Mouse (Mus musculus): ENCODE measurements around the gene Fshr. TPM values are rescaled to one million over a fixed set of nuclear protein-coding genes. Genes with fewer than 3 reads are reported as not detected.
"Not testable (repeated sequence)": the region's sequence is repeated elsewhere in the genome, so short reads cannot be mapped to it uniquely, and the experiment has no call there.

Fshr gene
- polyA plus RNA-seq, 1 experiment = not detected

DNA sequence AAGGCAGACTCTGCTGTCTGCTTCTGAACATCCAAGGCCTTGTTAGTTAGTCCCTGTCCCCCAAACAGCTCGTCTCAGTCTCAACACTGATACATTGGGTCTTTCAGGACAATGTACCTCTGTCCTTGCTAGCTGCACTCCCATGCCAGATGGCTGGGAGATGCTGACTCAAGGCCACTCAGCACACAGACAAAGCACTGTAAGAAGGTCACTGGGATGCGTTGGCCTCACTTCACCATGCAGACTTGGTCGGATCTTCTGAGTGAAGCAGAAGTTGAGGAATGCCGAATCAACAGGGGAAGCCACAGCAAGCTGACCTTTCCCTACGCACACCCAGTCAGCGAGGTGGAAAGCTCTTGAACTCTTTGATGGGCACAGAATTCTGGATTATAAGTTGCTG lies 55.7 kb downstream of the Fshr start:
- TF ChIP-seq CEBPB (IDR thresholded peaks at IDR 0.05; ENCODE audit: low read depth) = no peak
- no peak for TF ChIP-seq MAX (IDR thresholded peaks at IDR 0.05)
- TF ChIP-seq MYOG (IDR thresholded peaks at IDR 0.05; ENCODE audit: control insufficient read depth, extremely low read depth, insufficient read length) = no peak
- TF ChIP-seq MYOD1 (IDR thresholded peaks at IDR 0.05; ENCODE audit: control insufficient read depth, insufficient read length, low read depth) = no peak
- TF ChIP-seq FOSL1 (IDR thresholded peaks at IDR 0.05; ENCODE audit: insufficient read depth, low read length, poor library complexity, severe bottlenecking) = no peak
- no peak for TF ChIP-seq CTCF (IDR thresholded peaks at IDR 0.05; ENCODE audit: control insufficient read depth, insufficient read depth, insufficient read length)
- TF ChIP-seq USF1 (IDR thresholded peaks at IDR 0.05; ENCODE audit: low read depth) = no peak
- Histone ChIP-seq H3K36me3 (ENCODE audit: control insufficient read depth, insufficient read depth) (no peaks in the 10 kb centered on the region), H3K79me3 (ENCODE audit: low read depth) (no peaks in the 10 kb centered on the region), H3ac (ENCODE audit: control insufficient read depth, insufficient read length, low read depth) (no peak overlapping the region), H3K27me3 (ENCODE audit: control insufficient read depth, insufficient read depth, insufficient read length) (no peaks in the 10 kb centered on the region), H3K79me2 (ENCODE audit: control insufficient read depth, insufficient read depth) (no peaks in the 10 kb centered on the region), H3K4me3 (ENCODE audit: insufficient read depth, poor library complexity, severe bottlenecking) (no peak overlapping the region)

DNA sequence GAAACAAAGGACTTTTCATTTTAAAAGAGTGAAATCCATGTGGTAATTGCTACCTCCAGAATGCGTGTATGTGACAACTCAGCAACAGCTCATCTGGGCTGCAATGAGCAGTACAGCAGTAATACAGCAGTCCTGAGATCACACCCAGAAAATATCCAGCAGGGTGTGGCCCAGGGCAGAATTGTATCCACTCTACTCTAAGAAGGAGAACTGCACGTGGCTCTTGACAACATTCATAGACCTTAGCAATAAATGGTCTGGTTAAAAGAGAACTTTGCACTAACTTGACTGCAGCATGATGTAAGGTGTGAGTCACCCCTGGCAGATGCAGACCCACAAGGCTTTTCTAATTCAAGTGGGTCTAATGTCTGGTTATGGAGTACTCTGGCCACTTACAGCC lies 80.5 kb downstream of the Fshr start:
- no peak for TF ChIP-seq MYOD1 (IDR thresholded peaks at IDR 0.05; ENCODE audit: control insufficient read depth, insufficient read length, low read depth)
- TF ChIP-seq FOSL1 (IDR thresholded peaks at IDR 0.05; ENCODE audit: insufficient read depth, low read length, poor library complexity, severe bottlenecking) = no peak
- no peak for TF ChIP-seq CEBPB (IDR thresholded peaks at IDR 0.05; ENCODE audit: low read depth)
- TF ChIP-seq MYOG (IDR thresholded peaks at IDR 0.05; ENCODE audit: control insufficient read depth, extremely low read depth, insufficient read length) = no peak
- TF ChIP-seq USF1 (IDR thresholded peaks at IDR 0.05; ENCODE audit: low read depth) = no peak
- TF ChIP-seq CTCF (IDR thresholded peaks at IDR 0.05; ENCODE audit: control insufficient read depth, insufficient read depth, insufficient read length) = no peak
- Histone ChIP-seq H3K79me2 (ENCODE audit: control insufficient read depth, insufficient read depth) (no peaks in the 10 kb centered on the region), H3K79me3 (ENCODE audit: low read depth) (no peaks in the 10 kb centered on the region), H3K27me3 (ENCODE audit: control insufficient read depth, insufficient read depth, insufficient read length) (no peaks in the 10 kb centered on the region), H3K4me3 (ENCODE audit: insufficient read depth, poor library complexity, severe bottlenecking) (no peak overlapping the region), H3K36me3 (ENCODE audit: control insufficient read depth, insufficient read depth) (no peaks in the 10 kb centered on the region), H3ac (ENCODE audit: control insufficient read depth, insufficient read length, low read depth) (no peak overlapping the region)

DNA sequence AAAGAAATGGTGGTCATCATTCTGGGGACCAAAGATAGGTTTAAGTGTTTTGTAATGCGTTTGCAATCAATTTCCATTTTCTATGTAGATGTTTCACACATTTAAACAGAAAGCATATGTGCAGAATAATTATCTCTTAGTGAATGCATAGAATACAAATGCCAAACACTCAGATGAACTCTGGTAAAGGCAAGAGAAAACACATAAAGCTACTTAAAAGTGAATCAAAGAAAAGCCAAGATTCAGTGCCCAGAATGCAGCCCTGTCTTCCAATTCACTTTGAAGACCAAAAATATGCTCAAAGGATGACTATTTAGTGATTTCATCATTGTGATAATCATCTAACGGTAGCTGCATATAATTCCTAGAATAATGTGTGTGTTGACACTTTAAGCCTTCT lies 81.2 kb downstream of the Fshr start:
- no peak overlapping the region for H3ac ChIP-seq (ENCODE audit: control insufficient read depth, insufficient read length, low read depth)
- H3K27me3 ChIP-seq (ENCODE audit: control insufficient read depth, insufficient read depth, insufficient read length) = no peaks in the 10 kb centered on the region
- TF ChIP-seq USF1 (IDR thresholded peaks at IDR 0.05; ENCODE audit: low read depth) (no peak), MAX (IDR thresholded peaks at IDR 0.05) (no peak), MYOD1 (IDR thresholded peaks at IDR 0.05; ENCODE audit: control insufficient read depth, insufficient read length, low read depth) (no peak), CEBPB (IDR thresholded peaks at IDR 0.05; ENCODE audit: low read depth) (no peak), MYOG (IDR thresholded peaks at IDR 0.05; ENCODE audit: control insufficient read depth, extremely low read depth, insufficient read length) (no peak), CTCF (IDR thresholded peaks at IDR 0.05; ENCODE audit: control insufficient read depth, insufficient read depth, insufficient read length) (no peak), FOSL1 (IDR thresholded peaks at IDR 0.05; ENCODE audit: insufficient read depth, low read length, poor library complexity, severe bottlenecking) (no peak)
- H3K4me3 ChIP-seq (ENCODE audit: insufficient read depth, poor library complexity, severe bottlenecking) = no peak overlapping the region
- no peaks in the 10 kb centered on the region for H3K36me3 ChIP-seq (ENCODE audit: control insufficient read depth, insufficient read depth)
- no peaks in the 10 kb centered on the region for H3K79me2 ChIP-seq (ENCODE audit: control insufficient read depth, insufficient read depth)
- H3K79me3 ChIP-seq (ENCODE audit: low read depth) = no peaks in the 10 kb centered on the region

DNA sequence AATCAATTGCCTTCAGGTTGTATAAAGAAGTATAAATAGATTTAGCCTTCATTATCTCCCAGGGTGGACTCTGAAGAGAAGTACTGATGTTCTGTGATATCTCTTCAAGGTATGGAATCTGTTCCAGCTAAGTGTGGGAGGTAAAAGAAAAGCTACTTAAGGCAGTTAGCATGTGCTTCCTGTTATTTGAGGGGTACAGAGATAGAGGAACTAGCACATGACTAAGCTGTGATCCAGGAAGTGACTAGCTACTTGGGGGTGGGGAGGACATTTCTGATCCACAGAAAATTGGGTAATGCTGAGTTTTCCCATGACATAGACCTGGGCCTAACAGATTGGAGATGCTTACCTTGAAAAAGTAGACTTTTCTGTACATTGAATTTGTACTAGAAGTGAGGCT lies 86.5 kb downstream of the Fshr start:
- no peaks in the 10 kb centered on the region for H3K36me3 ChIP-seq (ENCODE audit: control insufficient read depth, insufficient read depth)
- H3K4me3 ChIP-seq (ENCODE audit: insufficient read depth, poor library complexity, severe bottlenecking) = no peak overlapping the region
- no peak for TF ChIP-seq MYOG (IDR thresholded peaks at IDR 0.05; ENCODE audit: control insufficient read depth, extremely low read depth, insufficient read length)
- TF ChIP-seq USF1 (IDR thresholded peaks at IDR 0.05; ENCODE audit: low read depth) = no peak
- TF ChIP-seq FOSL1 (IDR thresholded peaks at IDR 0.05; ENCODE audit: insufficient read depth, low read length, poor library complexity, severe bottlenecking) = no peak
- TF ChIP-seq MAX (IDR thresholded peaks at IDR 0.05) = no peak
- no peak for TF ChIP-seq CEBPB (IDR thresholded peaks at IDR 0.05; ENCODE audit: low read depth)
- no peak for TF ChIP-seq CTCF (IDR thresholded peaks at IDR 0.05; ENCODE audit: control insufficient read depth, insufficient read depth, insufficient read length)
- no peak for TF ChIP-seq MYOD1 (IDR thresholded peaks at IDR 0.05; ENCODE audit: control insufficient read depth, insufficient read length, low read depth)
- no peaks in the 10 kb centered on the region for H3K27me3 ChIP-seq (ENCODE audit: control insufficient read depth, insufficient read depth, insufficient read length)
- H3K79me3 ChIP-seq (ENCODE audit: low read depth) = no peaks in the 10 kb centered on the region
- no peaks in the 10 kb centered on the region for H3K79me2 ChIP-seq (ENCODE audit: control insufficient read depth, insufficient read depth)
- no peak overlapping the region for H3ac ChIP-seq (ENCODE audit: control insufficient read depth, insufficient read length, low read depth)

DNA sequence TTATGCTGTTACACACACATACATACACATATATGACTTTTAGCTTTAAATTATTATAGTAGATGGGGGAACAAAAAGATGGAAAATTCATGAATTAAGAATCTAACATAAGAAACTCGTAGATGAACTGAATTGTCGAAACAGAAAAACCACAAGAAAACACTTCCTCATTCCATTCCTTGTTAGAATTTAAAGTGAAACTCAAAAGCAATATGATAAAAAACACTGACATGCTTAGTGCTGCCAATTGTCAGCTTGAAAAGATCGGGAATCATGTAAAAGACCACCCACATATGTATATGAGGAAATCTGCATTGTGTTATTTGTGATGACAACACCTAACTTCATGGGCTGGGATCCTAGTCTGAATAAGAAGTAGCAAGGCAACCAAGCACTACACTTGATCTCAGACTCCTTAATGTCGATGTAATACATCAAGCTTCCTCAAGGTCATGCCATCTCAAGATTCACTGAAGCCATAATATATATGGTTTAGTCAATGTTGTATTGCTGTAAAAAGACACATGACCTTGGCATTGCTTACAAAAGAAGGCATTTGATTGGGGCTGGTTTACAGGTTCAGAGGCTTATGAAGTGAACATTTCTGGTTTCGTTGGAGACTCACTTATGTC lies 99.6 kb downstream of the Fshr start:
- Histone ChIP-seq H3K79me3 (ENCODE audit: low read depth) (no peaks in the 10 kb centered on the region), H3K79me2 (ENCODE audit: control insufficient read depth, insufficient read depth) (no peaks in the 10 kb centered on the region), H3K36me3 (ENCODE audit: control insufficient read depth, insufficient read depth) (no peaks in the 10 kb centered on the region), H3K4me3 (ENCODE audit: insufficient read depth, poor library complexity, severe bottlenecking) (no peak overlapping the region), H3ac (ENCODE audit: control insufficient read depth, insufficient read length, low read depth) (no peak overlapping the region), H3K27me3 (ENCODE audit: control insufficient read depth, insufficient read depth, insufficient read length) (no peaks in the 10 kb centered on the region)
- TF ChIP-seq USF1 (IDR thresholded peaks at IDR 0.05; ENCODE audit: low read depth) (no peak), MYOD1 (IDR thresholded peaks at IDR 0.05; ENCODE audit: control insufficient read depth, insufficient read length, low read depth) (no peak), MAX (IDR thresholded peaks at IDR 0.05) (no peak), FOSL1 (IDR thresholded peaks at IDR 0.05; ENCODE audit: insufficient read depth, low read length, poor library complexity, severe bottlenecking) (no peak), CTCF (IDR thresholded peaks at IDR 0.05; ENCODE audit: control insufficient read depth, insufficient read depth, insufficient read length) (no peak), MYOG (IDR thresholded peaks at IDR 0.05; ENCODE audit: control insufficient read depth, extremely low read depth, insufficient read length) (no peak), CEBPB (IDR thresholded peaks at IDR 0.05; ENCODE audit: low read depth) (no peak)

DNA sequence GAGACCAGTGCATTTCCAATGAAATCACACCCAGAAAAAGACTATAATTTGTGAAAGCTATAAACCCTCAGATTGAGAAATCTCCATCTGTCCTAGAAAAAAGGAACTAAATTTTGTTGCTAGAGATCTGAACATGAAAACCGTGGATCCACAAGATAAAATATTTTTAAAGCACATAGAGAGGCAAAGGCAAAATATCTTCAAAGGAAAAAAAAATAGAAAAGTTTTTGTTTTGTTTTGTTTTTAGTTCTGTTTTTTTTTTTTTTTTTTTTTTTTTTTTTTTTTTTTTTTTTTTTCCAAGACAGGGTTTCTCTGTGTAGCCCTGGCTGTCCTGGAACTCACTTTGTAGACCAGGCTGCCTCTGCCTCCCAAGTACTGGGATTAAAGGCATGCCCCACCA lies 100.7 kb downstream of the Fshr start:
- not testable (repeated sequence) for H3K36me3 ChIP-seq (ENCODE audit: control insufficient read depth, insufficient read depth); H3K79me3 ChIP-seq (ENCODE audit: low read depth); H3K79me2 ChIP-seq (ENCODE audit: control insufficient read depth, insufficient read depth); H3K27me3 ChIP-seq (ENCODE audit: control insufficient read depth, insufficient read depth, insufficient read length); H3ac ChIP-seq (ENCODE audit: control insufficient read depth, insufficient read length, low read depth); H3K4me3 ChIP-seq (ENCODE audit: insufficient read depth, poor library complexity, severe bottlenecking)

All from C2C12 (cell line).